Mouse (Mus musculus): Measurements from ENCODE around the gene Rnf145. TPM values are rescaled to one million over a fixed set of nuclear protein-coding genes. Genes with fewer than 3 reads are reported as not detected.

Gene Rnf145
- polyA plus RNA-seq, 1 experiment from 2014 or later, result 82.0 TPM

DNA sequence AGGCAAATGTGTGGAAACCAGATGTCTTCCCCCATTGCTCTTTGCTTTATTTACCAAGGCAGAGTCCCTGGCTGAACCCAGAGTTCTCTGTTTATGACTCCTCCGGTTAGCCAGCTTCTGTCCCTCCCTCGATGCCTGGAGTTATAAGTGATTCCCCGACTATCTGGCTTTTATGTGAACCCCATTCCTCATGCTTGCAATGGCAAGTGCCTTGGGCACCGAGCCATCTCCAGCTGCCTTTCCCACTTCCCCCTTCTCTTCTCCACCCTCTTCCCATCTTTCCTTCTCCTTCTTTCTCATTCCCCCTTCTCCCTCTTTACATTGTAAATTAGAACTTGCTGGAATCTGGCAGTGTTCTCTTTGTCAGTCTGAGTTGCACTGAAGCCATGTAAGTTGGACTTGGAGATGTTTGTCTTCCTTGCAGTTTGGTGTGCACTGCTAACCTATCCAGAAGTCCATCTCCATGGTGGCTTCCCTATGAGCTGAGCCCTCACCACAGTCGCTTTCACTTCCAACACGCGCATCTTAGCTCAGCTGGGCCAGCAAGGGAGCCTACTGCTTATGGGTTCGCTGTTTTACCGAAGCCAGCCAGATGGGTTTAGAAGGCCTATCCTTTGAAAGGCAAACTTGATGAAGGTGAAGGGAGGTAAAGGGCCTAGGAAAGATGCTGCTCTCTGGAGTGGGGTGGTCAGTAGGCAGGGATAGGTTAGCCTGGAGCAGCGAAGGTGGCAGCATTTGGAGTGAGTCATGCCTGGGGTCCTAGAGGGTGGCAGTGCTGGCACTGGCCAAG lies 19.9 kb downstream of the Rnf145 start:
- Histone ChIP-seq H3K27me3 (ENCODE audit: control insufficient read depth, insufficient read depth, low read length) (no peaks in the 10 kb centered on the region), H3K9ac (ENCODE audit: low read depth, low read length) (no peak overlapping the region), H3K36me3 (ENCODE audit: control insufficient read depth, insufficient read depth, low read length) (peaks cover 50% of the 10 kb centered on the region), H3K4me2 (replicated peaks; ENCODE audit: low read depth, low read length) (no peak overlapping the region), H3K4me1 (ENCODE audit: control insufficient read depth, insufficient read depth, low read length) (no peaks in the 10 kb centered on the region), H3K9me3 (ENCODE audit: control insufficient read depth, low read length) (no peaks in the 10 kb centered on the region), H3K27ac (ENCODE audit: low read depth, low read length) (no peak overlapping the region), H3K4me3 (ENCODE audit: low read length) (no peak overlapping the region)
- ATAC-seq (ENCODE audit: low FRiP score, low TSS enrichment), result no peak
- WGBS, result 90% methylated on average over 10 of the region's 10 CpGs

DNA sequence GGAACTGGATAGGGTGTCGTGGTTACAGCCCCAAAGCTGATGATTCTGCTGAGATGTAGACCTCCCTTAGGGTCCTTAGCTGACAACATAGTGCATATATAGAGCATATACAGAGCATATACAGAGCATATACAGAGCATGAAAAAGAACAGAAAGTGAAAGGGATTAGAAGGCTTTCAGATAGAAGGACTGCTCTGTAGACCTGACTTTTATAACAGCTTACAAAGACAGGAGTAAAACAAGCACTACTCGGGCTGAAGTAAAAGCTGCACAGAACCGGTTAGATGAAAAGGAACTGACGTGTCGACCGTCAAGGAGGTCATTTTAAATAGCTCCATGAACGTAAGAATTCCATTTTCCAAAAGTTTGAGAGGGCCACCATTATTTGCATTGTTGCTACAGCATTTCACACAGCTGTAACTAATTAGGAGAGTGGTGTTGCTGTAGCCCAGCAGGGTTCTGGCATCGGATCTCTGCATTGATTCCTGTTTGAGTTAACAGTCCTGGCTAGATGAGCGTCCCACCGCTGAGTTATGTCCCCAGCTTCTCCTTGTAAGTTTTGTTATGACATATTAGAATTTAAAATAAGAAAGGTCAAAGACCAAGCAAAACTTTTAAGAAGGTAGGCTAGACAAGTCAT lies 20.6 kb downstream of the Rnf145 start:
- H3K4me3 ChIP-seq (ENCODE audit: low read length), result no peak overlapping the region
- no peak for ATAC-seq (ENCODE audit: low FRiP score, low TSS enrichment)
- 83% methylated on average over 10 of the region's 10 CpGs for WGBS
- peaks cover 43% of the 10 kb centered on the region for H3K36me3 ChIP-seq (ENCODE audit: control insufficient read depth, insufficient read depth, low read length)
- H3K9ac ChIP-seq (ENCODE audit: low read depth, low read length), result no peak overlapping the region
- H3K27ac ChIP-seq (ENCODE audit: low read depth, low read length), result no peak overlapping the region
- no peak overlapping the region for H3K4me2 ChIP-seq (replicated peaks; ENCODE audit: low read depth, low read length)
- no peaks in the 10 kb centered on the region for H3K27me3 ChIP-seq (ENCODE audit: control insufficient read depth, insufficient read depth, low read length)
- no peaks in the 10 kb centered on the region for H3K9me3 ChIP-seq (ENCODE audit: control insufficient read depth, low read length)
- H3K4me1 ChIP-seq (ENCODE audit: control insufficient read depth, insufficient read depth, low read length), result no peaks in the 10 kb centered on the region

DNA sequence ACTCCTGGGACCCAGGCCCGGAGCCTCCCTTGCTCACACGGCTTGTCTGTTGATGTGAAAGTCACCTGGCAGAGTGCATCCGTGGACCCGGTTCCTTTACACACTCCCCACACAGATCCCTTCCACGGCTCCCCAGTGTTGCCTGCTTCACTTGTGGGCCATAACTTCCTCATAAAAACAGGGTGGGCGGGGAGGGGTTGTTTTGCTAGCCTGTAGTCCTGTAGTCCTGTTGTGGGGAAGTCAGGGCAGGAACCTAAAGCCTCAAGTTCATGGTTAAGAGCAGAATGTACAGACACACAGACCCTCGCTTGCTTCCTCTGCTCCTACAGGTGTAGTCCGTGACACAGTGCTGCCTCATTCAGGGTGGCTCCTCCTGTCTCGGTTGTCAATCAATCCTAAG lies 21.5 kb downstream of the Rnf145 start:
- WGBS, result 86% methylated on average over 9 of the region's 9 CpGs
- Histone ChIP-seq H3K27me3 (ENCODE audit: control insufficient read depth, insufficient read depth, low read length) (no peaks in the 10 kb centered on the region), H3K36me3 (ENCODE audit: control insufficient read depth, insufficient read depth, low read length) (peaks cover 47% of the 10 kb centered on the region; the same call in 1 of the 2 replicates), H3K4me3 (ENCODE audit: low read length) (no peak overlapping the region), H3K27ac (ENCODE audit: low read depth, low read length) (no peak overlapping the region), H3K4me1 (ENCODE audit: control insufficient read depth, insufficient read depth, low read length) (no peaks in the 10 kb centered on the region), H3K4me2 (replicated peaks; ENCODE audit: low read depth, low read length) (no peak overlapping the region), H3K9ac (ENCODE audit: low read depth, low read length) (no peak overlapping the region), H3K9me3 (ENCODE audit: control insufficient read depth, low read length) (no peaks in the 10 kb centered on the region)
- ATAC-seq (ENCODE audit: low FRiP score, low TSS enrichment), result no peak

DNA sequence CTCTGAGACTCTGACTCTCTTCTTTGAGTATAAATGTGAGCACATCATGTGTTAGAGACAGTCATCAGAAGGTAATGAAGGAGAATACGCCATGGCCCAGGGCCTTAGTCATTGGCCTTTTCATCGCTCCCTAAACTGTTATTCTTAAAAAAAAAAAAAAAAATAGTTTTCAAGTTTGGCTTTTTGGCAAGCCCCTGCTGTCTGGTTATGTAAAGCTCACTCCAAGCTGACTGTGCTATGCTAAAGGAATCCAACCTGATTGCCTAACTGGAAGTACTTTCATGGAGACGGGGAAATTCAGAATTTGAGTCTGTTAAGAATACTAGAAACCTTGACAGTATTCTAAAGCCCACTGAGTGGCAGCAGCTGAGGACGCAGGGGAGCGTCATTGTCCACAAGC lies 22.5 kb downstream of the Rnf145 start:
- no peak for ATAC-seq (ENCODE audit: low FRiP score, low TSS enrichment)
- Histone ChIP-seq H3K36me3 (ENCODE audit: control insufficient read depth, insufficient read depth, low read length) (peaks cover 54% of the 10 kb centered on the region; the same call in 1 of the 2 replicates), H3K4me2 (replicated peaks; ENCODE audit: low read depth, low read length) (no peak overlapping the region), H3K9ac (ENCODE audit: low read depth, low read length) (no peak overlapping the region), H3K27ac (ENCODE audit: low read depth, low read length) (no peak overlapping the region), H3K4me3 (ENCODE audit: low read length) (no peak overlapping the region), H3K27me3 (ENCODE audit: control insufficient read depth, insufficient read depth, low read length) (no peaks in the 10 kb centered on the region), H3K9me3 (ENCODE audit: control insufficient read depth, low read length) (no peaks in the 10 kb centered on the region), H3K4me1 (ENCODE audit: control insufficient read depth, insufficient read depth, low read length) (no peaks in the 10 kb centered on the region)
- WGBS, result 96% methylated on average over 5 of the region's 5 CpGs

DNA sequence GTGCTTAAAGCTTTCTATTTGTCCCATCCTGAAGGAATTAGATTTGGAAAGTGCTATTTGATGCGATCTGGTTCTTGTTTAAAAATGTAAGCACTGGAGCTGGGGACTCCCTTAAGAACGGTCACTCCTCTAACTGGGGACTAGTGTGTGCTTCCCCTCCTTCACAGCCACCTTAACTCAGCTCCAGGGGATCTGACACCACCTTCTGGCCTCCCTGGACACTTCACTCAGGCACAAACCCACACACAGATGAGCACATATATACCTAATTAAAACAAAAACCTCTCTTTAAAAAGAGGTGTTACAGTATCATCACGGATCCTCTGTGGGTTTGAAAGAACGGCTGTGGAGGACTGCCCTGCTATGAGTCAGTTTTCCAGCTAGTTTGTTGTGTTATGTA lies 23.0 kb downstream of the Rnf145 start:
- Histone ChIP-seq H3K36me3 (ENCODE audit: control insufficient read depth, insufficient read depth, low read length) (peaks cover 55% of the 10 kb centered on the region; the same call in 1 of the 2 replicates), H3K4me1 (ENCODE audit: control insufficient read depth, insufficient read depth, low read length) (no peaks in the 10 kb centered on the region), H3K9ac (ENCODE audit: low read depth, low read length) (no peak overlapping the region), H3K4me2 (replicated peaks; ENCODE audit: low read depth, low read length) (no peak overlapping the region), H3K9me3 (ENCODE audit: control insufficient read depth, low read length) (no peaks in the 10 kb centered on the region), H3K27me3 (ENCODE audit: control insufficient read depth, insufficient read depth, low read length) (no peaks in the 10 kb centered on the region), H3K27ac (ENCODE audit: low read depth, low read length) (no peak overlapping the region), H3K4me3 (ENCODE audit: low read length) (no peak overlapping the region)
- no peak for ATAC-seq (ENCODE audit: low FRiP score, low TSS enrichment)
- 89% methylated on average over 4 of the region's 4 CpGs for WGBS

DNA sequence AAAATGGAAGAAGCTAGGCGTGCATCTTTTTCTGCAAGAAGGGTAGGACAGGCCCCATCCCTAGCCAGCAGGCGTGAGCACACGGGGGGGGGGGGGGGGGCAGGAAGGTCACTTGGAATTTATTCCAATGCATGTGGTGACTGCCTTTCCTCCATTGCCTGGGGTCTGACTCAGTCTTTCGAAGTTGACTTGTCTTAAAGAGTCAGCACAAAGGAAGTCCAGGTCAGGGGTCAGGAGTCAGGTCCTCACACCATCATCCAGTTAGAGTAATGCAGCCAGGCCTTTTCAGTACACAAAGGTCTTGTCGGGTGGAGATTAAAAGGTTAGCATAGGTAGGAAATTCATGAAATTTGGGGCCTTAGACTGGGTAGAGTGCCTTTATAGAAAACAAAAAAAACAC lies 24.8 kb downstream of the Rnf145 start:
- no peaks in the 10 kb centered on the region for H3K9me3 ChIP-seq (ENCODE audit: control insufficient read depth, low read length)
- 77% methylated on average over 5 of the region's 5 CpGs for WGBS
- ATAC-seq (ENCODE audit: low FRiP score, low TSS enrichment), result no peak
- no peak overlapping the region for H3K9ac ChIP-seq (ENCODE audit: low read depth, low read length)
- peaks cover 51% of the 10 kb centered on the region for H3K36me3 ChIP-seq (ENCODE audit: control insufficient read depth, insufficient read depth, low read length)
- no peak overlapping the region for H3K4me2 ChIP-seq (replicated peaks; ENCODE audit: low read depth, low read length)
- no peak overlapping the region for H3K27ac ChIP-seq (ENCODE audit: low read depth, low read length)
- no peaks in the 10 kb centered on the region for H3K27me3 ChIP-seq (ENCODE audit: control insufficient read depth, insufficient read depth, low read length)
- no peaks in the 10 kb centered on the region for H3K4me1 ChIP-seq (ENCODE audit: control insufficient read depth, insufficient read depth, low read length)
- no peak overlapping the region for H3K4me3 ChIP-seq (ENCODE audit: low read length)

DNA sequence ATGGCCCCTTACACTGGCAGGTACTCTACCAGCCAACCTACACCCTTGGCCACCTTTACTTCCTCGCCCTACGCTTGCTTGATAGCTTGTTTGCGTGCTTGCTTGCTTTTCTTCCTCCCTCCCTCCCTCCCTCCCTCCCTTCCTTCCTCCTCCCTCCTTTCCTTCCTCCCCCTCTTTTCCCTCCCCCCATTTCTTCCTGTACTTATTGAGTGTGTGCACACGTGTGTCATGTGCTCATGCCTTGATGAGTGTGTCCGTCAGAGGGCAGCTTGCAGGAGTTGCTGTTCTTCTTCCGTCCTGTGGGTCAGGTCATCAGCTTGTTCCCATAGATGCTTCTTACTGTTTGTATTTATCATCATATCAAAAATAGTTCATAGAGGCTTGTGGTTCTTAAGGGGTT lies 25.2 kb downstream of the Rnf145 start:
- no peaks in the 10 kb centered on the region for H3K27me3 ChIP-seq (ENCODE audit: control insufficient read depth, insufficient read depth, low read length)
- H3K9ac ChIP-seq (ENCODE audit: low read depth, low read length), result no peak overlapping the region
- H3K4me1 ChIP-seq (ENCODE audit: control insufficient read depth, insufficient read depth, low read length), result no peaks in the 10 kb centered on the region
- no peak for ATAC-seq (ENCODE audit: low FRiP score, low TSS enrichment)
- H3K27ac ChIP-seq (ENCODE audit: low read depth, low read length), result no peak overlapping the region
- H3K36me3 ChIP-seq (ENCODE audit: control insufficient read depth, insufficient read depth, low read length), result peaks cover 52% of the 10 kb centered on the region
- 79% methylated on average over 6 of the region's 6 CpGs for WGBS
- no peaks in the 10 kb centered on the region for H3K9me3 ChIP-seq (ENCODE audit: control insufficient read depth, low read length)
- no peak overlapping the region for H3K4me2 ChIP-seq (replicated peaks; ENCODE audit: low read depth, low read length)
- no peak overlapping the region for H3K4me3 ChIP-seq (ENCODE audit: low read length)

DNA sequence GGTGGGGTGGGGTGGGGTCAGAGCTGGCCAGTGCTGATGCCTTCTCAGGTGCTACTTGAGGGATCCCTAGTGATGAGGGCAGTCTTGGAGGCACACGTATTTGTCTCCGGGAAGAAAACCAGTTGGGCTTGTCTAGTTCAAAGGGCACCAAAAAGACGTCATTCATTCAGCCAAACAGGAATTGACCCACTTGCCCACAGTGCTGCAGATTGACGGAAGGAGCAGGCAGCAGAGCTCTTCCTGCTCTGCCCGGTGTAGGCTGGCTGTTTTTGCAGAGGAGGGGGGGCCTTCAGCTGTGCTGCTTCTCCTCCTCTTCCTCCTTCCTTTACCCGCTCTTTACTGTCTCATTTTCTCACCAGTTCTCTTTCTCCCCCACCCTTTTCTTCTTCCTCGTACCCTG lies 26.4 kb downstream of the Rnf145 start:
- Histone ChIP-seq H3K9ac (ENCODE audit: low read depth, low read length) (no peak overlapping the region), H3K27ac (ENCODE audit: low read depth, low read length) (no peak overlapping the region), H3K36me3 (ENCODE audit: control insufficient read depth, insufficient read depth, low read length) (peaks cover 58% of the 10 kb centered on the region), H3K9me3 (ENCODE audit: control insufficient read depth, low read length) (no peaks in the 10 kb centered on the region), H3K4me1 (ENCODE audit: control insufficient read depth, insufficient read depth, low read length) (no peaks in the 10 kb centered on the region), H3K4me2 (replicated peaks; ENCODE audit: low read depth, low read length) (no peak overlapping the region), H3K4me3 (ENCODE audit: low read length) (no peak overlapping the region), H3K27me3 (ENCODE audit: control insufficient read depth, insufficient read depth, low read length) (no peaks in the 10 kb centered on the region)
- 43% methylated on average over 7 of the region's 7 CpGs for WGBS
- ATAC-seq (ENCODE audit: low FRiP score, low TSS enrichment), result no peak

DNA sequence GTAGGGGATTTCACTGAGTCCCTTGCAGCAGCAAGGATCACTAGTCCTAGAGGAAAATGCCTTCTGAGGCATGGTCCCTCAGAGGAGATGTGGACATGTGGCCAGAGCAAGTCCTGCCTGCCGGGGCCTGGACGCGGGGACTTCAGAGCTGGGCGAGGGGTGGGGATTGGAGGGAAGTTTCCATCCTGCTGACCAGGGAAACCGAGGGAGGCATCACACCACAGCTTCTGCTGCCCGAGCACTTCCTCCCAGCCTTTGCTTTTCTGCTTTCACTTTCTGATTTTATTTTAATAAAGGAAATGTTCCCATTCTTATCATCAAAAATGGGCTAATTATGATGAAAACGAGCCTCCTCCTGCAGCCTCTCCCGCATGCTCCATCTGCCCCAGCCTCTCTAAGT lies 27.5 kb downstream of the Rnf145 start:
- H3K9ac ChIP-seq (ENCODE audit: low read depth, low read length), result no peak overlapping the region
- no peak overlapping the region for H3K27ac ChIP-seq (ENCODE audit: low read depth, low read length)
- H3K9me3 ChIP-seq (ENCODE audit: control insufficient read depth, low read length), result no peaks in the 10 kb centered on the region
- no peaks in the 10 kb centered on the region for H3K4me1 ChIP-seq (ENCODE audit: control insufficient read depth, insufficient read depth, low read length)
- H3K4me3 ChIP-seq (ENCODE audit: low read length), result no peak overlapping the region
- 81% methylated on average over 8 of the region's 8 CpGs for WGBS
- H3K4me2 ChIP-seq (replicated peaks; ENCODE audit: low read depth, low read length), result no peak overlapping the region
- ATAC-seq (ENCODE audit: low FRiP score, low TSS enrichment), result 0 out of 2 replicates have a peak, but pooled peaks have one; percentile 32
- peaks cover 65% of the 10 kb centered on the region for H3K36me3 ChIP-seq (ENCODE audit: control insufficient read depth, insufficient read depth, low read length)
- H3K27me3 ChIP-seq (ENCODE audit: control insufficient read depth, insufficient read depth, low read length), result no peaks in the 10 kb centered on the region

Data from kidney, embryonic 14.5 days (tissue).